12 mouse cellular contexts compared by ENCODE assay signal in genomic region chr4:151694047-151694446, GRCm38 (mm10).
A peak's percentile ranks its signal among the peaks of the same experiment; 100 is the strongest.
DNase-seq lines count a peak whose midpoint lies in the region; TF ChIP-seq lines count a peak whose summit lies in the region.
"Had no signal": no experiment of that assay in that cellular context is flagged by ENCODE, and none has a peak within 500 bp of the region (broad histone marks: within the 10 kb centered on the region; RNA-seq: fewer than 3 reads in every experiment).

No protein-coding gene starts in this region.

- H3K4me3 ChIP-seq in kidney, adult 2 months (ENCODE audit: insufficient read depth, low read depth, low read length), result no peak overlapping the region
- H3K4me3 ChIP-seq in thymus, adult 2 months (ENCODE audit: control insufficient read depth, insufficient read depth, low read length), result no peak overlapping the region
- H3K4me3 ChIP-seq: heart, embryonic 10.5 days; hindbrain, embryonic 10.5 days; myocyte had no signal

- no peak for TF ChIP-seq POLR2A in kidney, adult 2 months (IDR thresholded peaks at IDR 0.05; ENCODE audit: low read depth, low read length)
- no peak for TF ChIP-seq POLR2A in thymus, adult 2 months (IDR thresholded peaks at IDR 0.05; ENCODE audit: control insufficient read depth, extremely low read depth, insufficient read depth, low read length, poor library complexity)
- TF ChIP-seq POLR2A in brain, embryonic 14.5 days (IDR thresholded peaks at IDR 0.05; ENCODE audit: borderline replicate concordance, extremely low read depth, insufficient read depth, insufficient read length, poor library complexity, severe bottlenecking), result no peak

- H3K36me3 ChIP-seq in kidney, adult 2 months (ENCODE audit: control insufficient read depth, insufficient read depth, low read length), result no peaks in the 10 kb centered on the region
- no peaks in the 10 kb centered on the region for H3K36me3 ChIP-seq in thymus, adult 2 months (ENCODE audit: control insufficient read depth, insufficient read depth, low read length)
- H3K36me3 ChIP-seq: heart, embryonic 10.5 days; hindbrain, embryonic 10.5 days had no signal

- intact Hi-C loops in left cerebral cortex, postnatal 14 days (cut with DNase I), result no loop called here

- 0 out of 2 replicates have a peak, but pooled peaks have one; percentile 26 for TF ChIP-seq CTCF in kidney, adult 2 months (conservative IDR thresholded peaks at IDR 0.05; ENCODE audit: insufficient read depth, insufficient read length, low read depth, low read length)
- no peak for TF ChIP-seq CTCF in thymus, adult 2 months (IDR thresholded peaks at IDR 0.05; ENCODE audit: borderline replicate concordance, control insufficient read depth, extremely low read depth, insufficient read depth, low read length, poor library complexity)
- peak; percentile 43; the same call in 1 of the 2 replicates for TF ChIP-seq CTCF in brain, embryonic 14.5 days (IDR thresholded peaks at IDR 0.05; ENCODE audit: borderline replicate concordance, extremely low read depth, insufficient read depth, insufficient read length)

- H3K4me1 ChIP-seq in kidney, adult 2 months (ENCODE audit: control insufficient read depth, insufficient read depth, low read length), result no peaks in the 10 kb centered on the region
- H3K4me1 ChIP-seq in thymus, adult 2 months (replicated peaks; ENCODE audit: control insufficient read depth, insufficient read depth, low read length), result no peaks in the 10 kb centered on the region
- H3K4me1 ChIP-seq: heart, embryonic 10.5 days had no signal

- no peak overlapping the region for H3K27ac ChIP-seq in kidney, adult 2 months (ENCODE audit: insufficient read depth, low read depth, low read length)
- H3K27ac ChIP-seq in thymus, adult 2 months (ENCODE audit: control insufficient read depth, insufficient read depth, low read length), result no peak overlapping the region
- H3K27ac ChIP-seq: heart, embryonic 10.5 days had no signal

- DNase-seq in kidney, adult 2 months, result no peak
- DNase-seq in kidney, postnatal 14 days, result no peak
- peak; percentile 16 for DNase-seq in thymus, adult 2 months
- DNase-seq in thymus, postnatal 0 days (ENCODE audit: low spot score), result no peak
- DNase-seq in brain, embryonic 14.5 days (ENCODE audit: low read depth), result no peak
- DNase-seq in thymus, postnatal 4 days, result peak; percentile 40
- no peak for DNase-seq in left cerebral cortex, postnatal 14 days (ENCODE audit: low spot score in 2 of 2)
- DNase-seq: kidney, postnatal 10 days; layer of hippocampus, postnatal 36 days had no signal

- 92% methylated on average over 3 of the region's 3 CpGs for WGBS in kidney, adult 2 months
- 91% methylated on average over 3 of the region's 3 CpGs for WGBS in thymus, adult 2 months

- no peaks in the 10 kb centered on the region for H3K27me3 ChIP-seq in kidney, adult 2 months (replicated peaks; ENCODE audit: control insufficient read depth, insufficient read depth, low read length)
- H3K27me3 ChIP-seq in thymus, adult 2 months (ENCODE audit: control insufficient read depth, insufficient read depth, low read length), result no peaks in the 10 kb centered on the region

Comparison
In these comparisons a context has a peak if more than half of its experiments do, and no peak if none do; other contexts are left out.
1. DNase-seq: peak in thymus, adult 2 months (single experiment) and thymus, postnatal 4 days (single experiment); none in kidney, adult 2 months (single experiment), kidney, postnatal 14 days (single experiment), thymus, postnatal 0 days (single experiment), brain, embryonic 14.5 days (single experiment) and left cerebral cortex, postnatal 14 days (0 of 2).